Mouse (Mus musculus): ENCODE measurements at regions not wholly inside any gene's neighbourhood (a gene's known extent, or its start where the extent isn't known, plus 50 kb on each side); places are given as distances from the start of the nearest gene placed in this dataset.

DNA sequence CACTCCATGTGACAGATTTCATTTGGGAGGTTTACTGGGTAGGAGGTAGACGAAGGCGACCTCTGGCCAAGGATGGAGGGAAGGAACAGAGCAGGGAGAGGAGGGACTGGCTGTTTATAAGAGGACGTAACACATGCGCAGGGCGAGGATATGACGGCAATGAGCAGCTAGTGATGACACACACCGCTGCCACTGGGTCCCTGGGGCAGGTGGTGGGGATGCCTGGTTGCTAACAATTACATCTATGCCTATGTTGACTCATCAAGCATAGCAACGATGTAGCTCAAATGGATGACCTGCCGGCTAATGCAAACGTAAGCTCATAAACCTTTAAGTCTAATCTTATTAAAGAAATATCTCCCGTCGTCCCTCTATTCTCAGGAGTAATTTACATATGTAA lies 122.9 kb downstream of the Spry2 start:
- Histone ChIP-seq H3K4me3 (no peak overlapping the region), H3K9me3 (replicated peaks) (no peaks in the 10 kb centered on the region), H3K9ac (no peak overlapping the region), H3K36me3 (no peaks in the 10 kb centered on the region), H3K27ac (no peak overlapping the region), H3K27me3 (no peaks in the 10 kb centered on the region), H3K4me2 (replicated peaks) (no peak overlapping the region), H3K4me1 (no peaks in the 10 kb centered on the region)
- no peak for ATAC-seq (ENCODE audit: low FRiP score)
- 79% methylated on average over 12 of the region's 12 CpGs for WGBS

DNA sequence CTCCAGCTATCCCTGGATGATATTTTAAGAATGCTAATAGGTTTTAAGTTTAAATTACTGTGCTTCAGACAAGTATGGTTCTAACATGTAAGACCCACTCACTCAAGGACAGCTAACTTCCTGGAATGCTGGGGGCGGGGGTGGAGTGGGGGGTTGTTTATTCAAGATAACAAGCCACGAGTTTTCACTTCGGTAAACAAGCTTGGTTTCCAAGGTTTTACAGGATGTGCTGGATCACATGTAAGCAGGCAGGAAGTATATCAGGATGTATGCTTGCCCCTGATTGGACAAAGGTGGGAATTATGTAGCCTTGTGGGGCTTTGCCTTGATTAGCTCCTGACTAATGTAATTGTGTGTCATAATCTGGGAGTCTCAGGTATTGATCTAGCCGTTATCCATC lies 129.5 kb downstream of the Spry2 start:
- Histone ChIP-seq H3K4me2 (replicated peaks) (no peak overlapping the region), H3K36me3 (no peaks in the 10 kb centered on the region), H3K4me3 (no peak overlapping the region), H3K27me3 (no peaks in the 10 kb centered on the region), H3K9ac (no peak overlapping the region), H3K4me1 (no peaks in the 10 kb centered on the region), H3K9me3 (replicated peaks) (no peaks in the 10 kb centered on the region), H3K27ac (no peak overlapping the region)
- no peak for ATAC-seq (ENCODE audit: low FRiP score)
- WGBS: 72% methylated on average over 4 of the region's 4 CpGs

DNA sequence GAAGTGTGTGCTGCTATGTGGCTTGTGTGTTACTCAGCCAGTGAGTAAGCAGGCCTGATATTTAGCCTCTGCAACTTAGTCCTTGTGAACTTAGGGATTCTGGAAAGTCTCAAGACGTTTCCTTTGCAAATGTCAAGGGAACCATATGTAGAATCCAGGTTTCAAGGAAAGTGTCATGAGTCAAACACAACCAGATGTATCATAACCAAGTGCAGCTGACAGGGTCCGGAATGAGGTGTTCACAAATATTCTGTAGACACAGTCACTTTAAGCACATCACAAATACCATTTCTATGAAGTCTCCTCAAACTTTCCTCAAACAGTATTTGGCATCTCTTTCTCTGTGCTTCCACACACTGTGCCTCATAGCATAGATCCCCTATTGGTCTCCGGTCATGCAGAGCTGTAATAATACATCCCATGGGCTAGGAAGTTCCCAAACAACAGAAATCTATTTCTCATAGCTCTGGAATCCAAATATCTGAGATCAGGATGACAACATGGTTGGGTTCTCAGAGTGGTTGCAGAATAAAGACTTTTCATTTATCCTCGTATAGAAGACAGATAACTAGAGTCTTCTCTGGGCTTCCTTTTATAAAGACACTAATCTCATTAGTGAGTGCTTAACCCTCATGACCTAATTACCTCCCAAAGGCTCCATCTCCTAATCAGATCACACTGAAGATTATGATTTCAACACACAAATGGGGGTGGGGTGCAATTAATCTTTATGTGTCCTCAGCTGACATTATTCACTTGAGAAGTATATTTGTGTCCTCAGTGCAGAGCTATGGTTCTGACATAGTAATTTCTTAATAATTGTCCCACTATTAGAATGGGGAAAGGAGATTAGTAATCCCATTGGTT lies 143.9 kb downstream of the Spry2 start:
- Histone ChIP-seq H3K4me1 (no peaks in the 10 kb centered on the region), H3K9ac (no peak overlapping the region), H3K36me3 (no peaks in the 10 kb centered on the region), H3K4me3 (no peak overlapping the region), H3K27ac (no peak overlapping the region), H3K27me3 (no peaks in the 10 kb centered on the region), H3K9me3 (replicated peaks) (0 out of 2 replicates have a peak, but pooled peaks cover 5% of the 10 kb centered on the region), H3K4me2 (replicated peaks) (no peak overlapping the region)
- ATAC-seq (ENCODE audit: low FRiP score): no peak
- WGBS: 71% methylated on average over 4 of the region's 4 CpGs

DNA sequence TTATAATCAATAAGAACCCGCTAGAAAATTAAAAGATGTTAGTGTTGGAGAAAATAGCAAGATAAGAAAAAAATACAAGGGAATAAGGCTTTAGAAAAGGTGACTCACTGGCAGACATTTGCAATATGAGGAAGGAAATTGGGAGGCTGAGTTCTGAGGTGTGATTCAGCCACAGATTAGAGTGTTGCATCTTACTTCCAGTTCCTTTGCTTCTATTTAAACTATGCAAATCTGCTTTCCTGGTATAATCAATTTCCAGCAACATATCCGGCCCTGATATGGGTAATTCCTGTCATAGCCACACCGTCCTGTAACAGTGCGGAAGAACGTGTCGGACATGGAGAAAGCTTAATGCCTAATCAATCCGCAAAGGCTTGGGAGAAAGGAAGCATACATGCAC lies 144.9 kb downstream of the Spry2 start:
- H3K36me3 ChIP-seq: no peaks in the 10 kb centered on the region
- no peak for ATAC-seq (ENCODE audit: low FRiP score)
- H3K27me3 ChIP-seq: no peaks in the 10 kb centered on the region
- no peak overlapping the region for H3K9ac ChIP-seq
- no peak overlapping the region for H3K4me2 ChIP-seq (replicated peaks)
- H3K9me3 ChIP-seq (replicated peaks): 0 out of 2 replicates have a peak, but pooled peaks cover 3% of the 10 kb centered on the region
- no peak overlapping the region for H3K27ac ChIP-seq
- 94% methylated on average over 7 of the region's 7 CpGs for WGBS
- no peaks in the 10 kb centered on the region for H3K4me1 ChIP-seq
- no peak overlapping the region for H3K4me3 ChIP-seq

DNA sequence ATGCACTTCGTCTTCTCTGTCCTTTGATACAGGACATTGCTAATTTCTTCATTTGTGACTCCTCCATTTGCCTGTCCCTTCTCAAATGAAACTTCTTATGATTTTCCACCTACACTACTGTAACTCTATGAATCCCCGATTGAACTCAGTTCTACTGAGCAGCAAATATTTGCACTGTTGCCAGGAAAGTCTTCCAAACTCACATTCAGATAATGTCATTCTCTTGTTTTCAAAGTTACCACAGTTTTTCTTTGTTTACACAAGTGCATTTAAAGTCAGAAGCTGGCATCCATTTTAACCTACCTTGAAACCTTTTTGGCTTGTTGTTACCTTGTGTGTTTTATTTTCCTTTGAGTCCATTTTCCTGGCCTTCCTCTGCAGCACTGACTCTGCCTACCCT lies 152.0 kb downstream of the Spry2 start:
- Histone ChIP-seq H3K9ac (no peak overlapping the region), H3K27me3 (no peaks in the 10 kb centered on the region), H3K4me1 (no peaks in the 10 kb centered on the region), H3K4me3 (no peak overlapping the region), H3K4me2 (replicated peaks) (no peak overlapping the region), H3K36me3 (no peaks in the 10 kb centered on the region), H3K9me3 (replicated peaks) (no peaks in the 10 kb centered on the region), H3K27ac (no peak overlapping the region)
- WGBS: 93% methylated on average over 2 of the region's 2 CpGs
- ATAC-seq (ENCODE audit: low FRiP score): no peak

DNA sequence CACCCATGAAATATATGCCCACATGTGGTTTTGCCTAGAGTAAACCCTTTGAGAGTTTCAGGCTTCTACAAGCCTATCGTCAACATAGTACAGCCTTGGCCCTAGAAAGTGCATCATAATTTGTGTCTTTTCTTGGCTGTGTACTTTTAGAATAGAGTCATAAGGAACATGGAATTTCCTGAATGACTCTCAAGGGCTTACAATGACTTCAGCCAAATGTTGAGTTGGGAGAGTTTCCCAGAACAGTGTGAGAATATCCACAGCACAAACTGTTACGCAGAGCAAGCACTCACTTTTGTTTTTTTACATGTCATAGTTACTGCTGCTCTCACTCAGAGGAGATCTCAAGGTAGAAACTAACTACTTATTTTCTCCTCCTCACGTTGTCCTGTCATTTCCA lies 152.5 kb downstream of the Spry2 start:
- no peaks in the 10 kb centered on the region for H3K36me3 ChIP-seq
- no peaks in the 10 kb centered on the region for H3K4me1 ChIP-seq
- no peak overlapping the region for H3K4me2 ChIP-seq (replicated peaks)
- 80% methylated on average over 3 of the region's 3 CpGs for WGBS
- H3K27ac ChIP-seq: no peak overlapping the region
- H3K27me3 ChIP-seq: no peaks in the 10 kb centered on the region
- H3K9ac ChIP-seq: no peak overlapping the region
- H3K4me3 ChIP-seq: no peak overlapping the region
- no peak for ATAC-seq (ENCODE audit: low FRiP score)
- H3K9me3 ChIP-seq (replicated peaks): no peaks in the 10 kb centered on the region

DNA sequence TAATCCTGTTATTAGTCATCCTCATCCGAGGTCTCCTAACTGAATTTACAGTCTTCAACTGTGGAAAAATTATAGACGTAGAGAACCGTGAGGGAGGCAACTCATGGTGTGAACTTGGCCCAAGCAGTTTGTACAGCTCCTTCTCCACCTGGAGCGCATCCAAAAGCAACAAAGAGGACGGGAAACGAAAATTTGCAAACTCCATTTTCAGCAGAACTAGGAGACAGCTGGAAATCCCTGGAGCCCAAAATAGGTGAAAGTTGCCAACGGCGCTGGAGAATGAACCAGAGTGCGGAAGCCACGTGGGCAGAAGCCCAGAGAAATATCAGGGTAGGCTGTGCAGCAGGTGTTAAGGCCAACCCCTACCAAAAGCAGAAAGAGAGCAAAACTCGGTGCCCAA lies 155.7 kb downstream of the Spry2 start:
- no peak for ATAC-seq (ENCODE audit: low FRiP score)
- no peak overlapping the region for H3K9ac ChIP-seq
- WGBS: 79% methylated on average over 11 of the region's 11 CpGs
- H3K4me3 ChIP-seq: no peak overlapping the region
- H3K36me3 ChIP-seq: no peaks in the 10 kb centered on the region
- H3K4me2 ChIP-seq (replicated peaks): no peak overlapping the region
- H3K4me1 ChIP-seq: peaks cover 3% of the 10 kb centered on the region; the same call in 1 of the 2 replicates
- H3K27ac ChIP-seq: no peak overlapping the region
- H3K27me3 ChIP-seq: no peaks in the 10 kb centered on the region
- H3K9me3 ChIP-seq (replicated peaks): no peaks in the 10 kb centered on the region

DNA sequence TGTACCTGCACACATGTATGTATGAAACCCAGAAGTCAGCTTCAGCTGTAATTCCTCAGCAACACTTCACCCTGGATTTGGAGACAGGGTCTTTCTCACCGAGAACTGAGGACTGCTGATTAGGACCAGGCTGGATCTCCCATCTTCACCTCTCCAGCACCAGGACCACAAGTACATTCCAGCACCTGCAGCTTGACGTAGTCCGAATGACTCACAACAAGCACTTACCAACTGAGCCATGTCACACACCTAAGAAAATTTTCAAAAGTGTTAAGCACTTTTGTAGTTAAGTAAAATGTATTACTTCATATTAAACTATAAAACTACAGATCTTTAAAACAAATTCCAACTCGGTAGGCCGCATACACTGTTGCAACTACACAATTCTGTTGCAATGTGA lies 158.1 kb downstream of the Spry2 start:
- 89% methylated on average over 5 of the region's 5 CpGs for WGBS
- H3K4me2 ChIP-seq (replicated peaks): no peak overlapping the region
- H3K4me3 ChIP-seq: no peak overlapping the region
- H3K4me1 ChIP-seq: peaks cover 3% of the 10 kb centered on the region; the same call in 1 of the 2 replicates
- no peaks in the 10 kb centered on the region for H3K9me3 ChIP-seq (replicated peaks)
- no peaks in the 10 kb centered on the region for H3K27me3 ChIP-seq
- H3K27ac ChIP-seq: no peak overlapping the region
- H3K9ac ChIP-seq: no peak overlapping the region
- ATAC-seq (ENCODE audit: low FRiP score): no peak
- no peaks in the 10 kb centered on the region for H3K36me3 ChIP-seq

DNA sequence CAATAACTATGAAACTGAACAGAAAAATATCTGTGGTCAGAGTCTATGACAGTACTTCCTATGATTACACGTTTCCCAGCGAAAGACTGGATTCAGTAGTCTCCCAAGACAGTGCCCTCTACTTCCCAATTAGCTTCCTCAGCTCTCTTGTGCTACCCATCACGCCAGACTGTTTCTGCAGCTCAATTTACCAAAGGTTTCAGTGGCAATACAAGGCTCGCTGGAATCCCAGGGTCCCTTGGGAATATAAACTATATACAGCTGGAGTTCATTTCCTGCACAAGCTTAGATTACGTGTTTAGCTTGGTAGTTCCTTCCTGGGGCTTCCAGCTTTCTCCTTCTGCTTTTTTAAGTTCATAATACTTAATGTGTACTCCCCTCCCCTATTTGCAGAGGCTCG lies 160.3 kb downstream of the Spry2 start:
- Histone ChIP-seq H3K4me1 (peaks cover 20% of the 10 kb centered on the region), H3K4me3 (no peak overlapping the region), H3K27me3 (no peaks in the 10 kb centered on the region), H3K4me2 (replicated peaks) (no peak overlapping the region; the same call in 1 of the 2 replicates), H3K36me3 (no peaks in the 10 kb centered on the region), H3K9me3 (replicated peaks) (no peaks in the 10 kb centered on the region), H3K27ac (no peak overlapping the region), H3K9ac (no peak overlapping the region)
- WGBS: 50% methylated on average over 6 of the region's 6 CpGs
- ATAC-seq (ENCODE audit: low FRiP score): no peak

DNA sequence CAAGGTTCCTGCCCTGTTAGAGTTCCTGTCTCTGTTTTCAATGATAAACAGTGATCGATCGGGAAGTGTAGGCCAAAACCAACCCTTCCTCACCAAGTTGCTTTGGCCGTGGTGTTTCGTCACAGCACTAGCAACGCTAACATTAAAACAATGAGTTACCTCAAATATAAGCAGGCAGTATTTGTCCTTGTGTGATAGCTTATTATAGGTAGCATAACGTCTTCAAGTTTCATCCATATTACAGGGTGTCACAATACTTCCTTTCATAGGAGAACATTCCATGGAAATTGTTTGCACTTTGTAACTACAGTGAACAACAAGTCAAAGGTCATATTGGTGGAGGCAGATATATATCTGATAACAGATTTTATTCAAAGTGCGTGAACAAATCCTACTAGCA lies 162.3 kb downstream of the Spry2 start:
- H3K27ac ChIP-seq: no peak overlapping the region
- H3K9me3 ChIP-seq (replicated peaks): no peaks in the 10 kb centered on the region
- H3K9ac ChIP-seq: no peak overlapping the region
- no peak overlapping the region for H3K4me3 ChIP-seq
- no peak for ATAC-seq (ENCODE audit: low FRiP score)
- no peak overlapping the region for H3K4me2 ChIP-seq (replicated peaks)
- H3K36me3 ChIP-seq: no peaks in the 10 kb centered on the region
- H3K4me1 ChIP-seq: peaks cover 27% of the 10 kb centered on the region
- WGBS: 89% methylated on average over 7 of the region's 7 CpGs
- H3K27me3 ChIP-seq: no peaks in the 10 kb centered on the region

DNA sequence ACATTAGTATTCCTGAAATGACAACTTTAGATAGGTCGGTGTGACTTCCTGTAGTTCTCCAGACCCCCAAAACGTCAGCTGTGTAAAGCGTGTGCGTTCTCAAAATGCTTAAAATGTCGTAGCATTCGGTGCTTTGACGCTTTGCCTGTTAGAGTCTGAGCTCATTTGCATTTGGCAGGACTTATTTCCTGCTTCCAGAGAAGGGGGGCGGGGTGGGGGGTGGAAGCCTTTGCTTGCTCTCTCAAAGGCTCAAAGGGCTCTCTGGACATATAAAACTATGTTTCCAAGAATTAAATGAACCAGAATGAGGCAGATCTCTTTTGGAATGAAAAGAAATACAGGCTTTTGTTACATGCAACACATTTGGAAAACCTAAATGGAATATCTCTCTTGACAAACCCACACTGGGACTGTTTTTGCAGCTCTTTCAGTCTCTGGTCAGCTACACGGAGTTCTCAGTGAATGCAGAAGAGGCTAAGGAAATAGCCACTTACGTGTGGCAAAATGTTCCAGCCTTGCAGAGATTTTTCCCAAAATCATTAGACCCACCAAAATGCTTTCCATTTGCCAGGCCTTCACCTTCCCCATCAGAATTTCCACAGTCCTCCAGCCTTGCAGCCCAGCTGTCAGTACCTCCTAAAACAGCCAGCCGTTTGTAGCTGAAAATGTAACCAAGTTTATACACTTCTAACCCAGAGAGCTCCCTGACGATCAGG lies 163.4 kb downstream of the Spry2 start:
- peak overlapping the region; percentile 38 for H3K4me3 ChIP-seq
- H3K27me3 ChIP-seq: no peaks in the 10 kb centered on the region
- H3K9ac ChIP-seq: no peak overlapping the region; the same call in 1 of the 2 replicates
- peak overlapping the region; percentile 65 for H3K4me2 ChIP-seq (replicated peaks)
- no peaks in the 10 kb centered on the region for H3K9me3 ChIP-seq (replicated peaks)
- peak overlapping the region; percentile 88 for H3K27ac ChIP-seq
- peak; percentile 27 for ATAC-seq (ENCODE audit: low FRiP score)
- H3K36me3 ChIP-seq: no peaks in the 10 kb centered on the region
- H3K4me1 ChIP-seq: peaks cover 27% of the 10 kb centered on the region
- 6% methylated on average over 12 of the region's 12 CpGs for WGBS

DNA sequence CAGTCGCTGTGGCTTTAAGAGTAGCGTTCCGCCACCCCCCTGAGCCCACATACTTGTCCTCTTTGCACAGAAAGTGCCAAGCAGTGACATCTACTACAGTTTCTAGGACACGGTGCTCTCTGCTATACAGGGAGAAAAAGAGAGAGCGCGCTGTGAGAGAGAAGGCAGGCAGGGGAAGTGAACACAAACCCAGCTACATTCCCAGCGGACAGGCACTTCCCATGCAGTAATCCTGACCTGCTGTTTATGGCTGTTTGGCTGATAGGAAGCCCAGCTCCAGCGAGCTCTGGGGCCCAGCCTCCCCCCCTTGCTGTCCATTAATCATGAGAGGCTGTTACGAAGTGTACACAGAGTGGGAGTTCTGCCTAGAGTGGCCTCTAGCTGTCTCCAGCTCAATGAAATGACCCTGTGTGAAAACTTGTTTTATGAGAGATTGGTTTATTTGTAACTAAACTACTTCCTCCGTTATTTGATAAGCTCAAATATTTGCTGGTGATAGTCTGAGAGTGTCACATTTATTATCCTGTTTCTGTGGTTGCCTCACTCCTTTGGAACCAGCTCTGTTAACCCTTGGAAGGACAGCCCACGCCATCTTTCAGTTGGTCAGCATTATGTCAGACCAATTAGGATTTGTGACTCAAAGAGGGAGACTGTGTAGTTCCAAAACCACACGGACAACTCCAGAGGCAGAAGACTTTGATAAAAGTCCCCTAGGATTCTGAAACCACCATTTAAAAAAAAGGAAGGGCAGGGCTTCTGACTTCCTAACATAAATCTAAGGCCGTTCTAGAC lies 164.2 kb downstream of the Spry2 start:
- H3K9me3 ChIP-seq (replicated peaks): no peaks in the 10 kb centered on the region
- peak overlapping the region; percentile 38 for H3K4me3 ChIP-seq
- peak overlapping the region; percentile 65 for H3K4me2 ChIP-seq (replicated peaks)
- peak overlapping the region; percentile 59 for H3K9ac ChIP-seq
- WGBS: under 1% methylated on average over 13 of the region's 13 CpGs
- ATAC-seq (ENCODE audit: low FRiP score): peak; percentile 95
- peak overlapping the region; percentile 88 for H3K27ac ChIP-seq
- H3K4me1 ChIP-seq: peaks cover 27% of the 10 kb centered on the region
- no peaks in the 10 kb centered on the region for H3K27me3 ChIP-seq
- no peaks in the 10 kb centered on the region for H3K36me3 ChIP-seq
